ENCODE assay signal across 18 mouse cellular contexts in genomic region chr7:136038072-136038471, GRCm38 (mm10).
A peak's percentile ranks its signal among the peaks of the same experiment; 100 is the strongest.
DNase-seq lines count a peak whose midpoint lies in the region.
"Had no signal": no experiment of that assay in that cellular context is flagged by ENCODE, and none has a peak within 500 bp of the region (broad histone marks: within the 10 kb centered on the region; RNA-seq: fewer than 3 reads in every experiment).

No protein-coding gene starts in this region.

- peak; percentile 27 to 36 for DNase-seq in frontal cortex, postnatal 36 days (ENCODE audit: low spot score in 2 of 2)
- no peak for DNase-seq in frontal cortex, postnatal 25 days (ENCODE audit: low spot score in 2 of 2)
- DNase-seq in right cerebral cortex, adult 18-20 months: peak; percentile 32
- no peak for DNase-seq in right cerebral cortex, postnatal 4 days
- peak; percentile 71 to 79 for DNase-seq in layer of hippocampus, adult 8-10 months (ENCODE audit: low spot score in 2 of 2)
- no peak for DNase-seq in cerebellum, adult 11 months
- DNase-seq in heart, postnatal 36 days: no peak
- DNase-seq: adrenal gland, postnatal 10 days; adrenal gland, postnatal 36 days; cerebellum, adult 11-12 months; cerebellum, adult 8-10 months; cerebellum, postnatal 10 days; cerebellum, postnatal 36 days; embryo, embryonic 11 days; gastrocnemius, adult 2 months; gastrocnemius, postnatal 14 days; heart, adult 11 months; heart, postnatal 4 days had no signal

- intact Hi-C loops in heart, postnatal 36 days (cut with DNase I): no loop called here

Comparison
In these comparisons a context has a peak if more than half of its experiments do, and no peak if none do; other contexts are left out.
1. DNase-seq: peak in frontal cortex, postnatal 36 days (2 of 2), right cerebral cortex, adult 18-20 months (single experiment) and layer of hippocampus, adult 8-10 months (2 of 2); none in frontal cortex, postnatal 25 days (0 of 2), right cerebral cortex, postnatal 4 days (single experiment), cerebellum, adult 11 months (single experiment) and heart, postnatal 36 days (0 of 2).